Mouse (Mus musculus) CD8-positive naive resting alpha-beta T cell, adult 57 days (primary cell): ENCODE measurements around the gene Fbxo36. TPM values are rescaled to one million over a fixed set of nuclear protein-coding genes. Genes with fewer than 3 reads are reported as not detected.

Experiments used
- total RNA-seq: library from RNA; stranded (reverse); gene quantifications from one replicate; pipeline ENCODE4 v1.2.4, GENCODE M21; 2023

Fbxo36 gene
- not detected for total RNA-seq

GRCm38 (mm10) chr1:84839309-84840017 is at the start of gene Fbxo36:
Gene Fbxo36 (plus strand): TSS chr1:84839841.

GRCm38 (mm10) chr1:84840018-84840664 is 500 bp downstream of the Fbxo36 start, which contains the start of gene Trip12:
Gene Trip12 (minus strand): TSS chr1:84840516.

GRCm38 (mm10) chr1:84934503-84935333 is 95.1 kb downstream of the Fbxo36 start, which contains the start of gene Slc16a14:
Gene Slc16a14 (minus strand): TSS chr1:84935134.

Other genes starting within 250 kb of the Fbxo36 start
- not detected for gene Dner, start 143.6 kb upstream of the Fbxo36 start, total RNA-seq
- 305 TPM for gene Trip12, start 675 bp downstream of the Fbxo36 start, total RNA-seq
- 0.15 TPM for gene Slc16a14, start 95.3 kb downstream of the Fbxo36 start, total RNA-seq